Mouse (Mus musculus) frontal cortex, adult 2 months (tissue): Measurements from ENCODE around the gene March10. TPM values are rescaled to one million over a fixed set of nuclear protein-coding genes. Genes with fewer than 3 reads are reported as not detected.
A peak's percentile ranks its signal among the peaks of the same experiment; 100 is the strongest.

Source experiments
- DNase-seq, 2 experiments: peaks; one replicate each; pipeline ENCODE4 v3.0.0; 2022; ENCODE audit warnings: low spot score in 1 of 2; ENCODE audit errors: extremely low spot score in 1 of 2
- polyA plus RNA-seq: library from polyadenylated mRNA; depleted of rRNA; stranded (reverse); fragments of >200 nt; gene quantifications from 2 replicates; pipeline ENCODE4 v1.2.3, GENCODE M21; 2012

Gene March10
- polyA plus RNA-seq, 1 experiment, result 1.1 TPM

GRCm38 (mm10) chr11:105362041-105362765, 94.3 kb downstream of the March10 start:
- DNase-seq, result no peak

- no peak for DNase-seq
Measured at GRCm38 (mm10) chr11:105356301-105356700, 100.2 kb downstream of the March10 start.

GRCm38 (mm10) chr11:105353891-105354280, 102.6 kb downstream of the March10 start:
- no peak for DNase-seq

DNA sequence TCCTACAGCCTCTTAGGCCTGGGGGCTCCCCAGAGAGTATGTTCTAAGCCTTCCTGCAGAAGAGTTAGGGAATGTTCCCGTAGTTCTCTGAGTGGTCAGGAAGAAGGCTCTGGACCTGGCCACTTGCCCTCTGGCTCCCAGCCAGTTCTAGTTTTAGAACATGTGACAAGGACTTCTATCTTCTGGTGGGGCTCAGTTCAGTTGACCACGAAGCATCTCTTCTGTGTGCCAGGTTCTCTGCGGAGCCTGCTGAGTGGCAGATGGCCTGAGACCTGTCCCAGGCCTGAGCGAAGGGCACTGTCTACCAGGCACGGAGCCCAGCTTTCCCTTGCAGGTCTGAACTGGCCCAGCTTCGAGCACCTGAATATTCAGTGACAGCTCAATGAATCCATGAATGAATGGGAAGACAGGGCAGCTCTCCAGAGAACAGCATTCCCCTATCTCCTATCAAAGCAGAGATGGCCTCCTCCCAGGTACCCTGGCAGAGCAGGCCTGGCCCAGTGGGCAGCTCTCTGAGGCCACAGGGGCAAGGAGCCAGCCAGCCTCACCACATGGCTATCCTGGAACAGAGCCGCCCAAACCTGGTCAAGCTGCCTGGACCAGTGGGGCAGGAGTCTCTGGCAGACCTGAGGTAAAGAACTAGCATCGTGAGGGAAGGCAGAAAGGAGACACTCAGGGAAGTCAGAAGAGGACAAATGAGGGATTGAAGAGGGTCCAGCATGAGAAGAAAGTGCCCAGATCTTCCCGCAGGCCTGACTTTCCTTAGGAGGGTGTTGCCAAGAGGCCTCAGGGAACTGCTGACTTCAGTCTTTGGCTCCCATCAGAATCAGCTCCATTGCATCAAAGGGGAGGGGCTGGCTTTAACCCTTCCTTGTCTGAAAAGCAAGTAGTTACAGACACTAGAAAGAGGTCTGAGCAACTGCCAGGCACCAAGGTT, 103.3 kb downstream of the March10 start:
- peak in 1 of 2 experiments; percentile 32 for DNase-seq

- no peak for DNase-seq
Measured at GRCm38 (mm10) chr11:105352152-105352551, 104.4 kb downstream of the March10 start.

- DNase-seq, result no peak
Measured at GRCm38 (mm10) chr11:105350643-105351042, 105.9 kb downstream of the March10 start.

DNA sequence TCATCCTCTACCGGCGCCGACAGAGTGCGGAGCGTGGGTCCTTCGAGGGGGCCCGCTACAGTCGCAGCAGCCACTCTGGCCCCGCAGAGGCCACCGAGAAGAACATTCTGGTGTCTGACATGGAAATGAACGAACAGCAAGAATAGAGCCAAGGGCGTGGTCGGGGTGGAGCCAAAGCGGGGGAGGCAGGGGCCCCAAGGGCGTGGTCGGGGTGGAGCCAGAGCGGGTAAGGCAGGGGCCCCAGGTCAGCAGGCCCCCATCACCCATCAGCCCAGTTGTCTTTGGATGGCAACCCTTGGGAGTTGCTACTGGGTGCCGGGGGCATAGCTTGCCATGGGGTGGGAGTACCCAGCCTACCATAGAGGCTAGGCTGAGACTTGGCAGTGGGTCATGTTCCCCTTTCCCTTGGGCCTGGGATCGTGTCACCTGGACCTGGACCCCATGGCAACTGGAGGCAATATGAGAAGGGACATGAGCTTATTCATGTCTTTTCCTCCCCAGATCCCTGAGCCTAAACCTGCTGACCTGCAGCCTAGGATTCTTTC, 106.7 kb downstream of the March10 start:
- no peak for DNase-seq

- no peak for DNase-seq
Measured at GRCm38 (mm10) chr11:105348495-105348982, 108.0 kb downstream of the March10 start.

GRCm38 (mm10) chr11:105347162-105348161, 109.1 kb downstream of the March10 start:
- DNase-seq, result peak; percentile 76 to 94

DNA sequence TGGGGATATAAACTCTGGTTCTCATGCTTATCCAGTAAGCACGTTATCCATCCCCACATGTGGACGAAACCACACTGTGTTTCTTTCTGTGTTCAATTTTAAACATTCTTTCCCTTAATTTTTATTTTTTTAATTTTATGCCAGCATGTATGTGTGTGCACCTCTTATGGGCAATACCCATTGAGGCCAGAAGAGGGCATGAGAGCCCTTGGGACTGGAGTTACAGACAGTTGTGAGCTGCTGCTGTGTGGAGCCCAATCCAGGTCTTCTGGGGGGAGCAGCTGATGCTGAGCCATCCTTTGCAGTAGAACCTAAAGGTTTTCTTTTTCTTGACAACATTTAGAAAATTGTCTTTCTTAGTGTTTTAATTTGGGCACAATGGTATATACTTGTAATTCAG, 111.3 kb downstream of the March10 start:
- peak in 1 of 2 experiments; percentile 47 for DNase-seq

DNA sequence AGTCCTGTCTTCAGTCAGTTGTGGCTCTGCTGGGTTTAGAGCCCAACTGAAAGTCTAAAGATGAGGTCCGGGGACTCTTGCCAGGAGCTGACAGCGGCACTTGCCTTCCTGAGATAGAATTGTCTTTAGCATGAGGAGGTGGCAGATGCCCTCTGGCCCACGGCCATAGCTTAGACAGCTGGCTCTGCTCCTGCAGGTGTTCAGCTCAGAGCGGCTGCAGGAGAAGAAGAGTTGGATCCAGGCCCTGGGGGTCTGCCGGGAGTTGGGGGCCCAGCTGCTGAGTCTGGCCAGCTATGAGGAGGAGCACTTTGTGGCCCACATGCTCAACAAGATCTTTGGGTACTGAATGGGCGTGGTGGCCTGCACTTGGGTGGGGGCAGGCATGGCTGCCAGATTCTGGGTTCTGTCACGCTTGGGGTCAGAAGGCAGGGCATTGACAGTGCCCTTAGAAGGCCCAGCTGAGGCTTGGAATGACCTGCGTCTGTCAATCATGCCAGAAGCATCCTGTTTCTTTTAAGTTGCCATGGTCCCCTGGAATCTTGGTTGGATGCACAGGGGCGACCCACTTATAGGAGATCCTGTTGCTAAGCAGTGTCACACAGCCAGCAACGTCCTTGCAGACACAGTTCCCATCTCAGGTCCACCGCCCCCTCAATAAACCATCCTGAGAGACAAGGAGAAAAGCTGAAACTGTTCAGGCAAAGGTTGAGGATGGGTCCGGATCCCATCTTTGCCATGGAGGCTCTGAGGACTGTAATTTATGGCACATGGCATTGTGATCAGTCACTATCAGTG, 117.7 kb downstream of the March10 start:
- no peak for DNase-seq

DNA sequence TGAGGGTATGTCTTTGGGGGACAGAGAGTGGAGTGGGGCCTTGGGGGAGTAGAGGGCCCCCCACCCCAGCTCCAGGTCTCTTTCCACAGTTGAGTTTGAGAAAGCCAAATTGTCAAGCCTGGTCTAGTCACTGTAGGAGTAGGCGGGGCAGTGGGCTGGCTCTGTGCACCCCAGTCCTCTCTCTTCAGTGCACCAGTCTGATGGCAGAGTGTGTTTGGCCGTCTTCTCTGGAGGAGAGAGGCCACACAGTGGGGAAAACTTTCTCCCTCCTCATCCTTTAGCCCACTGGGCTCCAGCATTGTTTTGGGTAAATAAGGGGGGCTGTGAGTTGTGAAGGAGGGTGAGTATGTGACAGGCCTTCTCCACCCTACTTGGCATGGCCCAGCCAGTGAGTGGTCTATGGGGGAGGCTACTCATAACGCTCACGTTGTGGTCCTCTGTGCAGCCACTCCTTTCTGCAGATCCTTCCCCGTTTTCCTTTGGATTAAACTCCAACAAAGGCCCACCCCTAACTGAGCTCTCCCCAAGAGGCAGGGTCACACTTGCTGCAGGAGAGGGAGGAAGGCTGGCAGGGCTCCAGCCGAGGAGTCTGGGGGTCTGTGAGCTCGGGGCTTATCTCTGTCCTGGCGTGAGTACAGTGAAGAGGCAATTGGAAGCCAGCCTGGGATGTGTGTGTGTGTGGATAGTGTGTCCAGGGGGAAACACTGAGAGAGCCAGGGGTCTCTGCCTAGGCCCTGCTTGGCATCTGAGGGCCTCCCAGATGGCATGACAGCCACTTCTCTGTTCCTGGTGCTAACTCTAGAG, 122.5 kb downstream of the March10 start:
- no peak for DNase-seq

- DNase-seq, result peak in 1 of 2 experiments; percentile 82
Measured at GRCm38 (mm10) chr11:105332468-105332867, 124.1 kb downstream of the March10 start.

- no peak for DNase-seq
Measured at GRCm38 (mm10) chr11:105331732-105332131, 124.8 kb downstream of the March10 start.

DNA sequence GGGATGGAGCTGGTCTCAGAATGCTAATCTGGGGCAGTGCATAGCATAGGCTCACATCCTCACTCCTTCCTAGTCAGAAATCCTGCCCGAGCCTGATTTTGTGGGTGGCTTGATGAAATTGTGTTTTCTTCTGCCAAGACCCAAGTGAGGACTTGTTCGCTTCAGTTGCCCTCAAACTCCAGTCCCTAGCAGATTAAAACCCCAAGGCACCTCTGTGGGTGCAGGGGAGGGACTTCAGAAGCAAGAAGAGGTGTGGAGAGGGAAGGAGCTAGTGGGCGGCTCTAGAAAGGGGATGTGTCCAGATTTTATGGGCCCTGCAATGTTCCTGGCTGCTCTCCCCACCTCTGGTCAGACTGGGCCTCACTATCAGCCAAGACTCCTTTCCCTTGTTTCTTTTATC, 125.4 kb downstream of the March10 start:
- no peak for DNase-seq

GRCm38 (mm10) chr11:105329962-105330361, 126.6 kb downstream of the March10 start:
- DNase-seq, result peak in 1 of 2 experiments; percentile 34

DNA sequence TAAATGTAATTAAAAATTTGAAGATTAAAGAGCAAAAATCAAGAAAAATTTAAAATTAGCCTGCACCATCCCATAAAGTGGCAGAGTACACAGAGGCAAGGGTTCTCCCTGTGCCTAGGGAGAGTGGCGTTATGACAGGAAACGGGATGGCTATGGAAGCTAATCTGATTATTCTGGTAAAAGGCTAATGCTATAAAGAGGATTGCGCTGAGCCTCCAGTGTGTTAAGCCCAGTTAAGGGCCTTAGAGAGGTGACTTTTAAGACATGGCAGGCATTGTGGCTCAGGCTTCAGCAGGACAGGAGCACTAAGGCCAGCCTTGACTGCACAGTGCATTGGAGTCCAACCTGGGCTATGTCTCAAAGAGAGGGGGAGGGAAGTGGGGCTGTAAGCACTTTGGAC, 129.4 kb downstream of the March10 start:
- no peak for DNase-seq

GRCm38 (mm10) chr11:105323530-105323929, 133.0 kb downstream of the March10 start:
- DNase-seq, result no peak
